Mouse (Mus musculus) urinary bladder, postnatal 14 days (tissue): ENCODE data around the gene Ablim1.

Experiments
- DNase-seq: peaks from one replicate; pipeline ENCODE4 v3.0.0; 2021; ENCODE audit warnings: low spot score

The Ablim1 gene

GRCm38 (mm10) chr19:57009653-57010052 is 305.1 kb downstream of the Ablim1 start:
- no peak for DNase-seq

DNA sequence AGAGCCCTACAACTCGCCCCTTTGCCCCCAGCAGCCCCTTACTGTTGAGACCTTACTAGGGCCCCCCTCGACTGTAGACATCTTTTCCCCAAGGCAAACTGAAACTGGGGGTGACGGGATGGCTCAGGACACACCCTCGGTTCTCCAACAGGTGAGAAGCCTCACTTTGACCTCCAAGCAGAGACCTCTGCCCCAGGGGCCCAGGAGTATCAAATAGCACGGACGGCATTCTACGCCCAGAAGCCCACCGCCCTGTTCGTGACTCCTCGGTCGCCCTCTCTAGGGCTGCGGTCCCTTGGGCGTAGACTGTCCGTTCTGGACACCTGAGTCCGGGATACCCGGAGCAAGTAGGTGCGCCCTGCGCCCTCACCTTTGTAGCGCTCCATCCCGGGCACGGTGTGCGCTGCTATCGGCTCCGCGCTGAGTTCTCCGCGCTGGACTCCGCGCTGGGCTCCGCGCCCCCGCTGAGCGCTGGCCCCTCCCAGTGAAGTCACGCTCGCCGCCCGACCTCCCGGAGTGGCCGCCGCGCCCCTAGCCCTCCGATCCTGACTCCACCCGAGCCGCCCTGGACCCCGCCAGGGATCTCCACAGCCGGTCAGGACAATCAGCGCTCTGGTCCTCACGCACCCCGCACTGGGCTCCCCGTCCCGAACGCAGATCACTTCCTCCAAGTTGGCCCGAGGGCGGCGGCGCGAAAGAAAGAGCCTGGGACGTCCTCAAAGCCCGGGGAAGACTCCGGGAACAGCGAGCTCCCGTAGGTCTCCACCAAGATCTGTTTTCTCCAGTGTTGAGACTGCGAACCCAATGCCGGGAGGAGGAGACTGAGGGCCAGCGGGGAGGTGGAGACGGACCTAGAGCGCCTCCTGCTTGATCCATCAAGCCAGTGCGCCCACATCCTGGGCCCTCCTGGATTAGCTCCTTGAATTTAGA is 306.7 kb downstream of the Ablim1 start, which contains the start of gene Afap1l2:
Gene Afap1l2, minus strand, starts transcription at position 448 of the 930 bp plus-strand sequence.
- DNase-seq: peak; percentile 75

DNA sequence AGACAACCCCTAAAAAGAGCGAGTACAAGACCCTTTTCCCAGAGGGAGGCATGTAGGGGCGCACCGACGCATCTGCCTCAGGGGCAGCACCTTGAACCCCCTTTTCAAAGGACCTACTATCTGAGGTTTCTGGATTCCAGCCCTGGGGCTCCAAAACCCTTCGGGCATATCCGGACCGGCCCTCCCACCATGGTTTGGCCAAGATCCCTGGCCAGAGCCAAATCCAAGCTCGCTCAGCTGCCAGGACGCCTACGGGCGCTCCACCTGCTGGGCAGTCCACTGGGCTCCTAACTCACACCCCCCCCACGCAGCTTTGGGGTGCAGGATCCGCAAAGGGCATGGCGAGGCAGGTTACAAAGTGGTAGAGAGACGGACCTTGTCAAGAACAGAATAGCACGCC is 307.4 kb downstream of the Ablim1 start:
- peak; percentile 59 for DNase-seq

- DNase-seq: no peak
Measured at GRCm38 (mm10) chr19:57006841-57007240, 307.9 kb downstream of the Ablim1 start.

GRCm38 (mm10) chr19:57005062-57005461 is 309.7 kb downstream of the Ablim1 start:
- peak; percentile 75 for DNase-seq

DNA sequence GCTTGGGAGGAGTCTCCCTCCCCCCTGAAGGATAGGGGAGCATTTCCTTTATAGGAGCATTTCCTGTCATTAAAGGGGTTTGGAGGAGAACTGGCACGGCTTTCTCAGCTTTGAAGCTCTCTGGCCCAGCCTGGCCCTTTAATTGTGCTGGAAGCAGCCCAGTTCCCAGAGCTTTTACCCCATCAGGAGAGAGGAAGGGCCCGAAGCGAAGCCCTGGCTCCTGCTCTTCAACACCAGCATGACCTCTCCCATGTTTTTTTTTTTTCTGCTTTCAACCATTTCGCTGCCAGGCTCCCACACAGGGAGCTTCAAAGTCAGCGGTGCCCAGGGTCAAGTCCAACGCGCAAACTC is 311.3 kb downstream of the Ablim1 start:
- peak; percentile 34 for DNase-seq

GRCm38 (mm10) chr19:57002741-57003459 is 311.8 kb downstream of the Ablim1 start:
- DNase-seq: no peak

DNA sequence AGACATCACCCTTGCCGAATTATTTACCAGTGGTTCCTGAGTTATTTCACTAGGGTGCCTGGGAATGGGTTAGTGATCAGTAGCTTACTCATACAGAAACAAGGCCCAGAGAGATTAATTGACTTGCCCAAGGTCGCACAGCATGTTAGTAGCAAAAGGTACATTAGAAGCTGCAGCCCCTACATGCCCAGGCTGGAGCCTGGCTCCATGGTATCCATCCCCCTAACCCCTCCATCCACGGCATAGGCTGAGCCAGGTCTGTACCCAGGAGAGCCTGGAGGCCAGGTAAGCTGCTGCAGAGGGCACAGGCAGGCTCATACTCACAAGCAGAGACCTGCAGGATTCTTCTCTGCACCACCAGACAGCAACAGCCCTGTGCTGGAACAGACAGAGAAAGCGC is 312.8 kb downstream of the Ablim1 start:
- no peak for DNase-seq

- DNase-seq: no peak
Measured at GRCm38 (mm10) chr19:57000592-57000991, 314.1 kb downstream of the Ablim1 start.

DNA sequence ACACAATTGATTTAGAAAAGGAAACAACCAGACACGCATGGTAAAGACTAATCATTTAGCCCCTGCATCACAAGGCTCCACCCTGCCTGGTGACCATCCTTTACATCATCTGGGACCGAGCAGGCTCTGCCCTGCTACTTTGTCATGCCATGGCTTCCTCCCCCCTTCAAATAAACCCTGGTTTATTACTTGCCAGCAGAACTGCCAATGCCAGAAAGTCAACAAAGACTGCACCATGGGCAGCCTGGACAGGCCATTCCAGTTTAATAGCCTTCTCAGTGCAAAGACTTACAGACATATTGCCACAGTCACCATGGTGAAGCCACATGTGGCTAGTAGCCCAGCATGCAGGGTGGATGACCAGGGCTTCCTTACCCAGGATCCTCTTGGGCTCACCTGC is 314.9 kb downstream of the Ablim1 start:
- no peak for DNase-seq

- DNase-seq: no peak
Measured at GRCm38 (mm10) chr19:56998910-56999309, 315.8 kb downstream of the Ablim1 start.

- DNase-seq: no peak
Measured at GRCm38 (mm10) chr19:56998331-56998730, 316.4 kb downstream of the Ablim1 start.

DNA sequence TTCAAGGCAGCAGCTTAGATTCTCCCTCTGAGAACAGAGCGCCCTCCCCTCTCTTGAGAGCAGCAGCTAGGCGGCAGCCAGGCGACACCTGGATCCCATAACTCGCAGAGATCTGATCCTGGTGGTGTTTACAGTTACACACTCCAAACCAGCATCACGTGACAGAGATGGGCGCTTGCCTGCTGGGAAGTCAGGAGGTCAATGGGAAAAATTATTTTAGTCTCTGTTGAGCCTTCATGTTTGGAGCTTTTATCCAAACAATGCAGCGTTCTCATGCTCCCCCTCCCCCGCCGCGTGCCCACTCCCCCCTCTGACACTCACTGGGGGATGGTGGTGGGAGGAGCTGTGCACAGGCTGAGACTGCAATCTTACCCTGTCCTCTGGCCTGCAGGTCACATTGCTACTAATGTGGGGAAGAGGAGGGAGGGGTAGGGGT is 317.5 kb downstream of the Ablim1 start:
- peak; percentile 64 for DNase-seq

- DNase-seq: no peak
Measured at GRCm38 (mm10) chr19:56995441-56995840, 319.3 kb downstream of the Ablim1 start.

GRCm38 (mm10) chr19:56994653-56995052 is 320.1 kb downstream of the Ablim1 start:
- DNase-seq: peak; percentile 45

DNA sequence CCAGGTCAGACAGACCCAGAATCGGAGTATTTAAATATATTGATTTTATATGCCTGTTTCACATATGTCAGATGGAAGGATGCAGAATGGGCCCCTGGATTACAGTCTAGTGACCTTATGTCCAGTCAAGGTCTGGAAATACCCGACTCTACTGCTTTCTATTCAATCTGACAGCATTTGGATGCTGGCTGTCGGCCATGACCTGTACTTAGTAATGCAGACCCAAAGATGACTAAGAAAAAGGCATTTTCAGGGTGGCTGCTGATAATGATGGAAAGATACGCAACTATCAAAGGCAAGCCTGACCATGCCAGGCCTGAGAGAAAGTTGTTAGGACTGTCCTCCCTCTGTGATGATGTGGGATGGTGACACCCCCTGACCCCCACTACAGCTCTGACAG is 321.0 kb downstream of the Ablim1 start:
- peak; percentile 72 for DNase-seq

- no peak for DNase-seq
Measured at GRCm38 (mm10) chr19:56992978-56993545, 321.7 kb downstream of the Ablim1 start.

GRCm38 (mm10) chr19:56990367-56991111 is 324.2 kb downstream of the Ablim1 start:
- DNase-seq: peak; percentile 51

DNA sequence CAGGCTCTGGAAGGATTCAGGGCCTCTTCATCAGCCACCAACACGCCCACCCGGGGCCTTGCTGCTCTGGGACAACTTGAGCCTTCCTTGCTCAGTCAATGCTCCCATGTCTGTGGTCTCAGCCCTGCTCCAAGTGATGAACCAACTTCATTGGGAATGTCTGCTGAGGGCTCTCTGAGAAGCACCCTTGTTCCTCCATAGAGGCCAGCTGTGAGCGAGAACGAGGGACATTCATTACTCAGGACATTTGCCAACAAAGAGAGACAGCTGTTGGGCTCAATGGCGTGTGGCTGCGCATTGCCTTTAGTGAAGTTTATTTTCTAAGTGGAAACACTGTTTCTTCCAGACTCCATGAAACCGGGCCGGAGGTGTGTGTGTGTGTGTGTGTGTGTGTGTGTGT is 325.5 kb downstream of the Ablim1 start:
- no peak for DNase-seq

DNA sequence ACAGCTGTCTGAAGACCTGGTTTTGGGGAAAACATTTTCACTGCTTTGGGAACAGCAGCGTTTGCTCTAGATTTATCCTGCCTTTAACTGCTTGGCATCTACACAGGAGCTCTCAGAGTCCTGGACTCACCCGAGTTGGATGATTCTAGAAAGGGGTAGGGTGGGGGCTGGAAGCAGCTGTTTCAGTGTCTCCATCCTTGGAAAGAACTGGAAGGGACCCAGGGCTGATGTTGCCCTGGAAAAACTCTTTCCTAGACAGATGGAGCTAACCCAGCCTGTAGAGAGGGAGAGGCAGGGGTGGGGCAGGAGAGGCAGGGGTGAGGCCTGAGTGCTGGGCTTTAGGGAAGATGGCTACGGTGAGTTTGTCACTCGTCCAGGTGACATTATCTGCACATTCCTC is 330.5 kb downstream of the Ablim1 start:
- peak; percentile 64 for DNase-seq

- no peak for DNase-seq
Measured at GRCm38 (mm10) chr19:56983757-56984156, 331.0 kb downstream of the Ablim1 start.
